Mouse (Mus musculus) neural tube, embryonic 10.5 days (tissue): ENCODE measurements around the gene Rnf152.

ENCODE experiments used
- DNase-seq: peaks from one replicate; pipeline ENCODE4 v3.0.0-alpha.2; 2017; ENCODE audit warnings: low spot score; ENCODE audit errors: extremely low spot score

Rnf152 gene

DNA sequence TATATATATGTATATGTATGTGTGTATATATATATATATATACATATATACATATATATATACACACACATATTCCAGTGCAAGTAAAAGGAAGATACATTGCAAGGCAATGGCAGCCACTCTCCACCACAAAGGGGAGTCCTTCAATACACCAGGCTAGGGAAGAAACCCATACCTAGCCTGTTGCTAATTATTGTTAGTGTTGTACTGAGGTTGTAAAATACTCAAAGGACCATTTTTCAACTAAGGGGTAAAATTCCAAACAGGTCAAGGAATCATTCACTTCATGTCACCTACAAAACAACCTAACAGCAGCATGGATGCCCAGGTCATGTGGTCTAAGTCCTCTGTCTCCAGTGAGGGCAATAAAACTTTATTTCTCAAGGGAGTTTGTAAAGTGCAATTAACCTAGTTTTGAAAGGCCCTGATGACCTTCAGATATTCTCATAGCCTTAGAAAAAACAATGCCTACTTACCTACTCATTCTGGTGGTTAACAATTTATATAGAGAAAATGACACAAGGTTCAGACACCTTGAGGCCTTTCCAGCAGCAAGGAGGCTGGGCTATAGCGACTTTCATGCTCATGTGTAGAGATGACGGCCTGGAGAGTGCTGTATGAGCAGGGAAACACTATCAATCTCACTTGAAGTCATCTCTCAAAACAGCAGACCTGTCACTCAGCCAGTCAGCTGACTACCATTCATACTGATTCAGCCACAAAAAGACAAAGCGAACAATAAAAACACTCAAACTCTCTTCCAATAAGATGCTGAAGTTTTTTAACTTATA, 42.3 kb downstream of the Rnf152 start:
- no peak for DNase-seq

DNA sequence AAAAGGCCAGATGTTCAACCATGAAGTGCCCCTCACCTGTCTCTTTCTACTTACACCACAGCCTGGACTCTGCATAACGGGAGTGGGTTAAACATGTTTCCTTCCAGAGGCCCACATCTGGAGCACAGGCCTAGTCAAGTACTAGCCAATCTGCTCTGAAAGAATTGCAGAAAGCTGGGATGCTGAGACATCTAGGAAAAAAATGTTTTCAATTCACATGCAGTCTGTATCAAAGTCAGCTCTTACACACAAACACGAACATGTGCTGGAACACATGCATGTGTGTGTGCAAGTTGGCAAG, 44.0 kb downstream of the Rnf152 start:
- no peak for DNase-seq

- DNase-seq = peak; percentile 26
Measured at GRCm38 (mm10) chr1:105311899-105312600, 44.5 kb downstream of the Rnf152 start.

DNA sequence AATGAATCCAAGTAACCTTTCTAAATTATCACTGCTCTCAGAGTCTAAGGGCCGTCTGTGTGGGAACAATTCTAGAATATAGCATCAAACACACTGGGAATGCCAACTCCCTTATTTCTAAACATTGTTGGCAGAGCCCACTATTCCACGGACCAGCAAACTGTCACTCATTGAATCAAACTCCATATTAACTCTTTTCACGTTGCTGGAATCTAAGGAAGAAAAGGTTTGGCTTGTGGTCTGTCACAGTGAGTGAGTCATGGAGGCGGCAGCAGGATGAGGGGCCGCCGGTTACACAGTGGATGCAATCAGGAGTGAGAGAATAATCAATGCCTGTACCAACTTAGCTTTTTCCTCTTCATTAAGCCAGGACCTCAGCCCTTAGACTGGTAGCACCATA, 54.3 kb downstream of the Rnf152 start:
- no peak for DNase-seq

DNA sequence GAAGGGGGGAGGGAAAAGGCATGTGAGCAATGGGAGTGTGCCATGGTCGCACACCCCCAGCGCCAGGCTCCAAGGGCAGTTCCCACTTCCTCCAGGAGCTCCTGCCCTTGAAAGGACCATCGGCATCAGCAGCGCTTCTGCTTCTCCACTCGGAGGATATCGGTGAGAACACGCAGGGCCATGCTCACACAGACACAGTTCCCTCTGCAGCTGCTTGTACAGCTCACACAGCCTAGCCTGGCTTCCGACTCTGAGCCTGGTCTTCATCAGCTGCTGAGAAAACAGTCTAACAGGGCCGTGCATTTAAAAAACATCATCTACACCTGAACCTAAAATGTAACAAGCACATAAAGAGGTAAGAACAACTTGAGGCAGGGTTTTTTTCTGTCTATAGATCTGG, 54.7 kb downstream of the Rnf152 start:
- no peak for DNase-seq

DNA sequence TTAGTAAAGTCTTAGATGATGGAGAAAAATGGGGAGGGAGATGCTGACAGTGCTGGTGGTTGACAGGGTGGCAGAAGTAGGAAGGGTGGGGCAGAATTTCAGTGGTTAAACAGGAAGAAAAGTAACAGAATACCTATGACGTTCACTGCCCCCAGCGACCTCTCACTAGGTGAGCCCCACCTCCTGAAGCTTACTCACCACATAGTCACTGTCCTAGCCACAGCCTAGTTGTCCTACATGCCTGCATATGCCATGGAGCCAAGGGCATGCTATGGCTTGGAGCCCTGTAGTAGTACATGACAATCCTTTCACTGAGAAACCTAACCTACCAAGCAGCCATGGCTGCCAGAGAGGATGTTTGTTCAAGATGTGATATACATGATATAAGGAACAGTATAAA, 64.7 kb downstream of the Rnf152 start:
- DNase-seq = no peak

GRCm38 (mm10) chr1:105287536-105287935, 69.0 kb downstream of the Rnf152 start:
- DNase-seq = no peak

DNA sequence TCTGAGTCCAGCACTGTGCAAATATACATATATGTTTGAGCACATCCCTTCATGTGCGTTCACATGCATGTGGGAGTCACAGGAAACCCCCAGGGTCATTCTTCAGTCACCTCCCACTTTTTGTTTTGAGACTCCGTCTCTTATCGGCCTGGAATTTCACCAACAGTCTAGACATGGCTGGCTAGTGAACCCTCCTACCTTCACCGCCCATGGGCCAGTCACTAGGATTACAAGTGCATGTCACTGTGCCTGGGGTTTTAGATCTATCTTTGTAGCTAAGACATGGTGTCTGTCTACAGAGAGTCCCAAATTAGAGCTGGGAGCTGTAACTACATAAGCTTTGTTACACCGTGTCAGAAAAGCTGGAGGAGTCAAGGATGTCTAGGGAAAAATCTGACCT, 69.6 kb downstream of the Rnf152 start:
- no peak for DNase-seq

DNA sequence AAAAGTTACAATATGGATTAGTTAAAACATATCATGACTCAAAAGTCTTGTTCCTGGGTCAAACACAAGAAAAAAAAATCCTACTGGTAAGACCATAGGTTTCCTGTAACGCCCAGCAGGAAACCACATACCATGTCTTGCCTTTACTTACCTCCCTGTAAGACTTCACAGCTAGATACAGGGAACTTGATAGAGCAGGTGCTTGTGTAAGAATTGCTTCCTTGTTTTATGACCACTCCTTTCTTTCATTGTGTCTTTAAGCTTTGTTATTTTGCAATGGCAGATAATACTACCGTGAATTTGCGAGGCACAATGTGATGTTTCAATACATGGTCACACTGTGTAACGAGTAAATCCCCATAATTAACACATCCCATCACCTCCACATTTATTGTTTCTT, 71.5 kb downstream of the Rnf152 start:
- no peak for DNase-seq

- no peak for DNase-seq
Measured at GRCm38 (mm10) chr1:105284116-105284515, 72.4 kb downstream of the Rnf152 start.

DNA sequence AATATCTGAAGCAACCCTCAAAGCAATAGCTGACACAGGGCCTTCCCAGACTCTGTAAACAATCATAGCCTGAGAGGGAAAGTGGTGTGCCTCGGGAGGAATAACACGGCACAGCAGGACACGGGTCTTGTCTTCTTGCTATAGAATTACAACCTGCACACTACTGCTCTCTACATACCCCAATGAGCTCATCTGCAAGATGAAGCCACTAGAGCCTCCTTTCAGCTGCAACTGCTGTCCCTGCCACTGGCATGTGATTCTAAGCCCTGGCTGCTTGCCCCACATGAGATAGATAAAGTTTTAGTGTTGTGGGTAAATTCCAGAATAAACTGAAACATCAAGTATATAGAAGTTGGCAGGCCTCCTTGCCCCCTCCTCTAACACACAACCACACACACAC, 75.2 kb downstream of the Rnf152 start:
- no peak for DNase-seq

DNA sequence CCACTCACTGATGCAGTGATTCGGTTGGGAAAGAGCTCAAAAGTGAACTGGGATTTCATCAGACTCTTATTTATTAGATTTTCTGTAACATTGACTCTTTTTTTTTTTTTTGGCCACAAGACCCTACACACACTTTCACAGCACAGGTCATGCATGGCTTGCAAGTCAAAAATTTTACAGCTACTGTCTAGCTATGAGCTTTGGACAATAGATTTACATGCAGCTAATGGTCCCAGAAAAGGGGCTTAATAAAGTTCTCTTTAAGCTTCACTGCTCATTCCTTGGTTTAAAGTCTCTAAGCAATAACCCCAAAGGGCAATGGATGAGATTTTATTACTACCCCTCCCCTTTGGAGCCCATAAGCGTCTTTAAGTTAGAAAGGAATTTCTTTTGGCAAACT, 76.3 kb downstream of the Rnf152 start:
- DNase-seq = no peak

DNA sequence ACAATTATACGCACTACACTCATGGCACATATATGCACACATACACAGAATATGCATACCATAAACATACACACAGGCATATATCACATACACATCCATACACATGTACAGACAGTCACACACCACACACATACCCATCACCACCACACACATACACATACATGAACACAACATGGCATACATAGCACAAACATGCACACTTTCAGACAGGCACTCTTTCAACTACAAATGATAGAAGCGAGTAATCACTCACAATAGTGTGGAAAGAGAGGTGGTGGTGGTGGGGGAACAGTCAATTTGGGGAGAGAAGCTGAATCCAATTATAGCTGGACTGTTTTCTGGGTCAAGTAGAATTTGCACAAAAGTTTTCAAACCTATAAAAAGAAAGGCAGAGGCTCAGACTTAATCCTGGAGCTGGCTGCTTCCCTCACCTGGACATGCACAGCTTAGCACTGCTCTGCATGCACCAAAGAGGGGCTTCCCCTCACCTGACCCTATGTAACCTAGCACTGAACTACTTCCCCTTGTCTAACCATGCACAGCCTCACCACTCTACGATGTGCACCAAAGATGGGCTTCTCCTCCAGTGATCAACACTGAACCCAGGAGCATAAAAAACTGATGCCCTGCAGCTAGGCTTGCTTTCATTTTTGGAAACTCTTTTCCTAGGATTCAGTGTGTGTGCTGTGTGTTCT, 81.9 kb downstream of the Rnf152 start:
- DNase-seq = no peak

DNA sequence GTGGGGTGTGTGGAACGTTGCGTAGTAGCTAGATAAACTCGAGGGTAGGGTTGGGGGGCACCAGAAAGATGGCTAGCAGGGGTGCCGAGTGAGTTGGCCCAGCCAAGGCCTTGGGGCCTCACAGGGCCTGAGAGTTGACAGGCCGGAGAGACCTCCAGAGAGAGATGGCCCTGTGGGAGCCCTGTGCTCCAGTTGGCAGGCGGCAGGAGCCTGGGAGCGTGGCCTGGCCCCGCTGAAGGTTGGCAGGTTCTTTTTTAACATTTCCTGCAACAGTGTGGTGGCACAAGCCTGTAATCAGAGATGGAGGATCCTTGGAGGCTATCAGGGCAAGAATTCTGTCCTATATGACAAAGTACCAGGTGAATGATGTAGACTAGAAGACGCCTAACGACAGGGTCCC, 85.4 kb downstream of the Rnf152 start:
- no peak for DNase-seq

DNA sequence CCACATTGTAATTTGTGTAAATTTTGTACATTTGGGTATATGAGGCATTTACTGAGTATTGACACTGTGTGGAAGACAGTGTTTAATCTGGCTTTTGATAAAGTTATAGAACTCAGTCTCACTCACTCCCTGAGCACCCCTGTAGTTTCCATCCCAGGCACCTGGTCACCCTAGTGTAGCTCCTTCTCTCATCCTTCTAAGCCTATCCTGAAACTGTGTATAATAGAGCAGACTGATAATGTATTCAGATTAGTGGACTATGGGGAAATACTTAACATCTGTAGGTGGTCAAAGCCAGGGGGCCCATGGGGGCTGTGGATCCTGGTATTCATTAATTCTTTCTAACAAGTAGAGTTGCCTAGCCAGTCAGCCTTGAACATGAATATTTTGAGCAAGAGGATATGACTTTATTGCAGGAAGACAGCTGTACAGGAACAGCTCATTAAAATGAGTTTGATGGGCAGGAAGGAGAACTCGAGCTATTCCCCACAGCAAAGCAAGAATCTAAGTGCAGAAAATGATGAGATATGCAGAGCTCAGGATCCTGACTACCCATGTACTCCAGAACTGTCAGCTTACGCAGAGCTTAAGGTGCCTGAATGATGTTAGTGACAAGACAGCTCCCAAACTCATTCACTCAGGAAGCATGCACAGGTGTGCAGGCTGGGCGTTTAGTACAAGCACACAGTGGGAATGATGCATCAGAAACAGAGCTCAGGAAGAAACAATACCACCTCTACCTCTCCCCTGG, 93.1 kb downstream of the Rnf152 start:
- no peak for DNase-seq

GRCm38 (mm10) chr1:105260200-105260599, 96.3 kb downstream of the Rnf152 start:
- DNase-seq = no peak

DNA sequence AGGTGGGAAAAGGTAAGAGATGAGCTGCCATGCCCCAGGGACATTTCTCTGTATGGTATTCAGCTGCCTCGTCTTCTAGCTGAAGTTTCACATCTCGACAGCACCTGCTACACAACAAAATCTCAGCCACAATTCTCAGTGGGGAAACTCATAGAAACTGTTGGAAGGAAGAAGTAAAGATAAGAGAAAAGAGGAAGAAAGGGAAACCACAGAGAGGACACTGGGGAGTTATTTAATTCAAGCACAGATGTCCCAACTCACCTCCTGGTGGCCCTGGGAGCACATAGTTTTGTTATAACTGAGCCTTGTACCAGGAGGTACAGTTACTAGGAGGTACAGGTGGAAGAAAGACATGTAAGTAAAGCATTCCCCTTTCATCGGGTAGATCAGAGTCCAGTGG, 99.3 kb downstream of the Rnf152 start:
- DNase-seq = no peak

DNA sequence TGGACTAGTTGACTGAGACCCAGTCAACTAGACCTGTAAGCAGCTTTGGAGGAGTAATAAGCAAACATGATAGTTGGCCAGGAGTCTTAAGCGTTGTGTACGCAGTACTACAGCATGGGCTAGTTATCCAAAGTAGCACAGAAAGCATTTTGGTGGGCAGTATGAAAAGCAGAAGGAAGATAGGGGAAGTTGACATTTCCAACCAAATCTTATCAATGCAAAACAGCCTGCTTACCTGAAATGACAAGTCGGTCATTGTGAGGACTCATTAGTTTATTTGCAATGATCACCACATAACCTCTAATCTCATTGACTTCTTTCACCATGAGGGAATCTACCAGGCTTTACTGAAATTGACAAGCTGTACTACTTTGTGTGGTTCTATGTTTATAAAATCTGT, 107.3 kb downstream of the Rnf152 start:
- no peak for DNase-seq

GRCm38 (mm10) chr1:105246651-105247050, 109.9 kb downstream of the Rnf152 start:
- DNase-seq = no peak

DNA sequence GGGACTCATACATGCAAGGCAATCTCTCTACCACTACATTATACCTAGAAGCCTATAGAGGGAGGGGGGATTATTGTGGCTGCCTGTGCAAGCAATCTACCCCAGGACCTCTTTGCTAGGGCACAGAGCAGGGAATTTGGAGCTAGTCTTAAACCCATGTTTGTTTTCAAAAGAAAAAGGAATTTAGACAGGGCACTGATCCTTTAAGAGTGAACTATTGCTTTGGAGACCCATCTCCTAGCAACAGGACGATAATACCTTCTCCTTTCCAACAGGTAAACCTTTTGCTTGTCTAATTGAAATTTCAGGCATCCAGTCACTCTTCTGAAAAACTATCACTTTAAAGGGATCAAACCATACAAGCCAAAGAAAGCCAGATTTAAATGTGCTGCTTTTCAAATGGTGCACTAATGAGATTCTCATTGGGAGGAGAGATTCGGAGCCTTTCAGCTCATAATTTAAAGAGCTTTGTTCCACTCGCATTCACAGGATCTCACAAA, 110.4 kb downstream of the Rnf152 start:
- DNase-seq = no peak

- DNase-seq = no peak
Measured at GRCm38 (mm10) chr1:105243359-105244142, 113.0 kb downstream of the Rnf152 start.
